Mouse (Mus musculus) CH12.LX (cell line): ENCODE data around the gene Slc43a3.

Source experiments
- CHD1 ChIP-seq: IDR thresholded peaks from 2 replicates; pipeline ENCODE4 v1.6.1; 2012; ENCODE audit warnings: low read depth, low read length, improper control_type of control experiment, inconsistent platforms
- CTCF ChIP-seq, 2 experiments: IDR thresholded peaks in 1 of 2; conservative IDR thresholded peaks in 1 of 2; 2 replicates each; pipeline ENCODE4 v1.5.1; 2011 to 2012; ENCODE audit warnings: low read depth in 2 of 2, low read length in 2 of 2, improper control_type of control experiment in 1 of 2, inconsistent platforms in 1 of 2, mild to moderate bottlenecking in 1 of 2, moderate library complexity in 1 of 2
- E2F4 ChIP-seq: IDR thresholded peaks from 2 replicates; pipeline ENCODE4 v1.6.1; 2011; ENCODE audit warnings: low read depth, low read length, improper control_type of control experiment; ENCODE audit not compliant: insufficient replicate concordance
- JUND ChIP-seq: conservative IDR thresholded peaks from 2 replicates; pipeline ENCODE4 v1.6.1; 2011; ENCODE audit warnings: low read depth, low read length, improper control_type of control experiment
- POLR2A ChIP-seq: IDR thresholded peaks from 2 replicates; pipeline ENCODE4 v1.6.1; 2011; ENCODE audit warnings: low read depth, mild to moderate bottlenecking, improper control_type of control experiment, low read length
- RAD21 ChIP-seq: IDR thresholded peaks from 2 replicates; pipeline ENCODE4 v1.6.1; 2011; ENCODE audit warnings: low read depth, mild to moderate bottlenecking, low read length, improper control_type of control experiment, moderate library complexity
- RCOR1 ChIP-seq: conservative IDR thresholded peaks from 2 replicates; pipeline ENCODE4 v1.6.1; 2012; ENCODE audit warnings: low read depth, mild to moderate bottlenecking, inconsistent platforms, low read length, improper control_type of control experiment
- TCF12 ChIP-seq: IDR thresholded peaks from 2 replicates; pipeline ENCODE4 v1.6.1; 2014; ENCODE audit warnings: low read depth, mild to moderate bottlenecking, inconsistent platforms, low read length, improper control_type of control experiment
- ZC3H11A ChIP-seq: IDR thresholded peaks from 2 replicates; pipeline ENCODE4 v1.6.1; 2012; ENCODE audit warnings: low read depth, mild to moderate bottlenecking, inconsistent platforms, low read length, improper control_type of control experiment
- ZKSCAN1 ChIP-seq: IDR thresholded peaks from 2 replicates; pipeline ENCODE4 v1.6.1; 2012; ENCODE audit warnings: low read depth, inconsistent platforms, low read length, improper control_type of control experiment, borderline replicate concordance

DNA sequence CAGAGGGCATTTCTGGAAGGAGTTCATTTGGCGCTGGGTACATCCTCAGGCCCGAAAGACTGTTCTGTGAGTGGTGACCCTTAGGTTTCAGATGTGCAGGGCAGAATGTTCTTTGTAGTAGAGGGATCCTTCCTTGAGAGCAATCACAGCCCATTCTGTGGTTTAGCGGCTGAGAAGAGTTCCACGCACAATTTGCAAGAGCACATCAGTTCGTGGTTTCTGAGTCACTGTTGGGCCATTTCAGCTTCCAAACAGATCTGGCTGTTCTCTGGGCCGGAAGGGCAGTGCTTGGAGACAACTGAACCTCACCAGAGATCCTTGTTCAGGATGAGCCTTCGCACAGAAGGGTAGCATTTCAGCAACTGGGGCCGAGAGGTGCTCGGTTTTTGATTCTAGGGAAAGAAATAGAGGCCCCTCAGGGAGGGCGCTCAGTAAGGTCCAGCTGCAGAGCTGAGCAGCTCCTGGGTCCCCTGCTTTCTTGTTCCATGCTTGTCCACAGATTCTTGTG lies 16.7 kb upstream of the Slc43a3 start:
- TF ChIP-seq CTCF (conservative IDR thresholded peaks at IDR 0.05 in 1 of 2, IDR thresholded peaks at IDR 0.05 in 1 of 2; ENCODE audit: low read depth in 2 of 2, low read length in 2 of 2) (no peak), ZKSCAN1 (no peak), RCOR1 (no peak), ZC3H11A (no peak), RAD21 (no peak), JUND (no peak), E2F4 (no peak), CHD1 (no peak), TCF12 (no peak), POLR2A (no peak)
